Mouse (Mus musculus): ENCODE results near the gene Chia1. TPM values are rescaled to one million over a fixed set of nuclear protein-coding genes. Genes with fewer than 3 reads are reported as not detected.
"Not testable (repeated sequence)": the region's sequence is repeated elsewhere in the genome, so short reads cannot be mapped to it uniquely, and the experiment has no call there.

The Chia1 gene
- polyA plus RNA-seq (2014; fragmentation: Nextera tagmentation; extraction: Ambion mirVana): 0.12 and 0.19 TPM in 2 replicates

- Histone ChIP-seq H3K36me3 (ENCODE audit: control insufficient read depth, insufficient read depth, low read length) (no peaks in the 10 kb centered on the region), H3K9me3 (ENCODE audit: control insufficient read depth, low read length) (no peaks in the 10 kb centered on the region), H3K4me2 (ENCODE audit: low read length) (no peak within 1 kb of the TSS), H3K27ac (replicated peaks in 1 of 2; ENCODE audit: control insufficient read depth in 1 of 2, insufficient read depth in 1 of 2, low read depth in 2 of 2, low read length in 2 of 2) (no peak within 1 kb of the TSS), H3K4me3 (ENCODE audit: control insufficient read depth in 1 of 2, insufficient read depth in 1 of 2, low read depth in 1 of 2, low read length in 2 of 2) (no peak within 1 kb of the TSS), H3K9ac (ENCODE audit: low read length) (no peak within 1 kb of the TSS), H3K4me1 (ENCODE audit: control insufficient read depth in 2 of 2, insufficient read depth in 2 of 2, low read length in 2 of 2) (no peaks in the 10 kb centered on the region), H3K27me3 (ENCODE audit: control insufficient read depth, insufficient read depth, low read length) (no peaks in the 10 kb centered on the region)
- 79% methylated on average over 3 of the region's 3 CpGs for WGBS
- ATAC-seq (ENCODE audit: insufficient number of reproducible peaks, insufficient read depth, low FRiP score, low read depth): no peak
Observed at GRCm38 (mm10) chr3:106112929-106113328, at the start of gene Chia1. TSS of gene Chia1 (plus strand) at chr3:106113229.

- not testable (repeated sequence) for H3K9me3 ChIP-seq (ENCODE audit: control insufficient read depth, low read length); H3K36me3 ChIP-seq (ENCODE audit: control insufficient read depth, insufficient read depth, low read length); H3K9ac ChIP-seq (ENCODE audit: low read length); H3K4me3 ChIP-seq (ENCODE audit: control insufficient read depth in 1 of 2, insufficient read depth in 1 of 2, low read depth in 1 of 2, low read length in 2 of 2); H3K27me3 ChIP-seq (ENCODE audit: control insufficient read depth, insufficient read depth, low read length); H3K27ac ChIP-seq (replicated peaks in 1 of 2; ENCODE audit: control insufficient read depth in 1 of 2, insufficient read depth in 1 of 2, low read depth in 2 of 2, low read length in 2 of 2); ATAC-seq (ENCODE audit: insufficient number of reproducible peaks, insufficient read depth, low FRiP score, low read depth); H3K4me1 ChIP-seq (ENCODE audit: control insufficient read depth in 2 of 2, insufficient read depth in 2 of 2, low read length in 2 of 2); H3K4me2 ChIP-seq (ENCODE audit: low read length)
- WGBS: 27% methylated on average over 5 of the region's 5 CpGs
Observed at GRCm38 (mm10) chr3:106067707-106068106, 45.3 kb upstream of the Chia1 start.

DNA sequence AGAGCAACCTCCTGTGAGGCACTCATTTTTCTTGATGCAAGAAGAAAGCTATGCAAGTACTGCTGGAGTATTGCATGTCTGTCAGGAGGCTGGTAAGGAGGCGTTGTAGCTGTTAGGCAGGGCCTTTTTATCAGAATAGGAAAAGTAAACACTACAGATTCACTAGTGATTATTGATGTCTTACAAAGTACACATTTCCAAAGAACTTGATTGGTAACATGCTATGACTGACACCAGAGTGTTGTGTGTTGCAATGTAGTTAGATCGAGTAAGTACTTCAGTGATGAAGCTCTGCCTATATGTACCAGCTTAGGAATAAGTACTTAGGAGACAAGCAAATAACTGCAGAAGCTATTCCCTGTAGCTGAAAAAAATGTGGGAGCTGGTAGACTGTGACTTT is 42.0 kb upstream of the Chia1 start:
- H3K4me3 ChIP-seq (ENCODE audit: control insufficient read depth in 1 of 2, insufficient read depth in 1 of 2, low read depth in 1 of 2, low read length in 2 of 2): no peak overlapping the region
- no peak overlapping the region for H3K9ac ChIP-seq (ENCODE audit: low read length)
- WGBS: 70% methylated on average over 2 of the region's 2 CpGs
- no peaks in the 10 kb centered on the region for H3K27me3 ChIP-seq (ENCODE audit: control insufficient read depth, insufficient read depth, low read length)
- H3K27ac ChIP-seq (replicated peaks in 1 of 2; ENCODE audit: control insufficient read depth in 1 of 2, insufficient read depth in 1 of 2, low read depth in 2 of 2, low read length in 2 of 2): no peak overlapping the region
- ATAC-seq (ENCODE audit: insufficient number of reproducible peaks, insufficient read depth, low FRiP score, low read depth): no peak
- H3K36me3 ChIP-seq (ENCODE audit: control insufficient read depth, insufficient read depth, low read length): no peaks in the 10 kb centered on the region
- H3K9me3 ChIP-seq (ENCODE audit: control insufficient read depth, low read length): no peaks in the 10 kb centered on the region
- no peak overlapping the region for H3K4me2 ChIP-seq (ENCODE audit: low read length)
- no peaks in the 10 kb centered on the region for H3K4me1 ChIP-seq (ENCODE audit: control insufficient read depth in 2 of 2, insufficient read depth in 2 of 2, low read length in 2 of 2)

- H3K27ac ChIP-seq (replicated peaks in 1 of 2; ENCODE audit: control insufficient read depth in 1 of 2, insufficient read depth in 1 of 2, low read depth in 2 of 2, low read length in 2 of 2): no peak overlapping the region
- H3K4me2 ChIP-seq (ENCODE audit: low read length): no peak overlapping the region
- no peak overlapping the region for H3K4me3 ChIP-seq (ENCODE audit: control insufficient read depth in 1 of 2, insufficient read depth in 1 of 2, low read depth in 1 of 2, low read length in 2 of 2)
- WGBS: 47% methylated on average over 1 of the region's 1 CpGs
- no peak for ATAC-seq (ENCODE audit: insufficient number of reproducible peaks, insufficient read depth, low FRiP score, low read depth)
- no peaks in the 10 kb centered on the region for H3K9me3 ChIP-seq (ENCODE audit: control insufficient read depth, low read length)
- H3K4me1 ChIP-seq (ENCODE audit: control insufficient read depth in 2 of 2, insufficient read depth in 2 of 2, low read length in 2 of 2): no peaks in the 10 kb centered on the region
- no peaks in the 10 kb centered on the region for H3K27me3 ChIP-seq (ENCODE audit: control insufficient read depth, insufficient read depth, low read length)
- no peaks in the 10 kb centered on the region for H3K36me3 ChIP-seq (ENCODE audit: control insufficient read depth, insufficient read depth, low read length)
- no peak overlapping the region for H3K9ac ChIP-seq (ENCODE audit: low read length)
Observed at GRCm38 (mm10) chr3:106074824-106075223, 38.2 kb upstream of the Chia1 start.

- H3K4me2 ChIP-seq (ENCODE audit: low read length): no peak overlapping the region
- no peaks in the 10 kb centered on the region for H3K27me3 ChIP-seq (ENCODE audit: control insufficient read depth, insufficient read depth, low read length)
- peaks cover 35% of the 10 kb centered on the region for H3K9me3 ChIP-seq (ENCODE audit: control insufficient read depth, low read length)
- no peaks in the 10 kb centered on the region for H3K4me1 ChIP-seq (ENCODE audit: control insufficient read depth in 2 of 2, insufficient read depth in 2 of 2, low read length in 2 of 2)
- ATAC-seq (ENCODE audit: insufficient number of reproducible peaks, insufficient read depth, low FRiP score, low read depth): no peak
- no peaks in the 10 kb centered on the region for H3K36me3 ChIP-seq (ENCODE audit: control insufficient read depth, insufficient read depth, low read length)
- H3K27ac ChIP-seq (replicated peaks in 1 of 2; ENCODE audit: control insufficient read depth in 1 of 2, insufficient read depth in 1 of 2, low read depth in 2 of 2, low read length in 2 of 2): no peak overlapping the region
- no peak overlapping the region for H3K9ac ChIP-seq (ENCODE audit: low read length)
- no peak overlapping the region for H3K4me3 ChIP-seq (ENCODE audit: control insufficient read depth in 1 of 2, insufficient read depth in 1 of 2, low read depth in 1 of 2, low read length in 2 of 2)
Observed at GRCm38 (mm10) chr3:106126999-106127398, 14.0 kb downstream of the Chia1 start.

- no peaks in the 10 kb centered on the region for H3K4me1 ChIP-seq (ENCODE audit: control insufficient read depth in 2 of 2, insufficient read depth in 2 of 2, low read length in 2 of 2)
- H3K9me3 ChIP-seq (ENCODE audit: control insufficient read depth, low read length): peaks cover 25% of the 10 kb centered on the region
- H3K27ac ChIP-seq (replicated peaks in 1 of 2; ENCODE audit: control insufficient read depth in 1 of 2, insufficient read depth in 1 of 2, low read depth in 2 of 2, low read length in 2 of 2): no peak overlapping the region
- H3K4me2 ChIP-seq (ENCODE audit: low read length): no peak overlapping the region
- ATAC-seq (ENCODE audit: insufficient number of reproducible peaks, insufficient read depth, low FRiP score, low read depth): peak; percentile 52
- 71% methylated on average over 4 of the region's 4 CpGs for WGBS
- no peak overlapping the region for H3K9ac ChIP-seq (ENCODE audit: low read length)
- no peaks in the 10 kb centered on the region for H3K27me3 ChIP-seq (ENCODE audit: control insufficient read depth, insufficient read depth, low read length)
- H3K36me3 ChIP-seq (ENCODE audit: control insufficient read depth, insufficient read depth, low read length): no peaks in the 10 kb centered on the region
- H3K4me3 ChIP-seq (ENCODE audit: control insufficient read depth in 1 of 2, insufficient read depth in 1 of 2, low read depth in 1 of 2, low read length in 2 of 2): no peak overlapping the region
Observed at GRCm38 (mm10) chr3:106128807-106129493, 15.9 kb downstream of the Chia1 start.

DNA sequence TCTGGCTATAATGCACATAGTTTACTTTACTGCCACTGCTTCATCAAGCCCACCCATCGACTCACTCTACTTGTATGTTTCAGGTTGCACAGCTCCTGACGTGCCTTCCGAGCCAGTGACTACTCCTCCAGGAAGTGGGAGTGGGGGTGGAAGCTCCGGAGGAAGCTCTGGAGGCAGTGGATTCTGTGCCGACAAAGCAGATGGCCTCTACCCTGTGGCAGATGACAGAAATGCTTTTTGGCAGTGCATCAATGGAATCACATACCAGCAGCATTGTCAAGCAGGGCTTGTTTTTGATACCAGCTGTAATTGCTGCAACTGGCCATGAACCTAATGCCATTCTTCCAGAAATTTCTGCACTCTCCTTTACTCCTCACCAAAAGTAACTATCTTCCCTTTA is 18.7 kb downstream of the Chia1 start:
- Histone ChIP-seq H3K36me3 (ENCODE audit: control insufficient read depth, insufficient read depth, low read length) (no peaks in the 10 kb centered on the region), H3K9ac (ENCODE audit: low read length) (no peak overlapping the region), H3K4me3 (ENCODE audit: control insufficient read depth in 1 of 2, insufficient read depth in 1 of 2, low read depth in 1 of 2, low read length in 2 of 2) (no peak overlapping the region), H3K4me1 (ENCODE audit: control insufficient read depth in 2 of 2, insufficient read depth in 2 of 2, low read length in 2 of 2) (no peaks in the 10 kb centered on the region), H3K27ac (replicated peaks in 1 of 2; ENCODE audit: control insufficient read depth in 1 of 2, insufficient read depth in 1 of 2, low read depth in 2 of 2, low read length in 2 of 2) (no peak overlapping the region), H3K9me3 (ENCODE audit: control insufficient read depth, low read length) (peaks cover 19% of the 10 kb centered on the region), H3K4me2 (ENCODE audit: low read length) (no peak overlapping the region), H3K27me3 (ENCODE audit: control insufficient read depth, insufficient read depth, low read length) (no peaks in the 10 kb centered on the region)
- no peak for ATAC-seq (ENCODE audit: insufficient number of reproducible peaks, insufficient read depth, low FRiP score, low read depth)
- 56% methylated on average over 5 of the region's 5 CpGs for WGBS

GRCm38 (mm10) chr3:106144081-106144480 is 31.1 kb downstream of the Chia1 start:
- Histone ChIP-seq H3K4me1 (ENCODE audit: control insufficient read depth in 2 of 2, insufficient read depth in 2 of 2, low read length in 2 of 2) (no peaks in the 10 kb centered on the region), H3K9ac (ENCODE audit: low read length) (no peak overlapping the region), H3K27ac (replicated peaks in 1 of 2; ENCODE audit: control insufficient read depth in 1 of 2, insufficient read depth in 1 of 2, low read depth in 2 of 2, low read length in 2 of 2) (no peak overlapping the region), H3K27me3 (ENCODE audit: control insufficient read depth, insufficient read depth, low read length) (no peaks in the 10 kb centered on the region), H3K9me3 (ENCODE audit: control insufficient read depth, low read length) (peaks cover 22% of the 10 kb centered on the region), H3K36me3 (ENCODE audit: control insufficient read depth, insufficient read depth, low read length) (no peaks in the 10 kb centered on the region), H3K4me3 (ENCODE audit: control insufficient read depth in 1 of 2, insufficient read depth in 1 of 2, low read depth in 1 of 2, low read length in 2 of 2) (no peak overlapping the region), H3K4me2 (ENCODE audit: low read length) (no peak overlapping the region)
- ATAC-seq (ENCODE audit: insufficient number of reproducible peaks, insufficient read depth, low FRiP score, low read depth): no peak; the same call in 1 of the 2 replicates
- WGBS: 84% methylated on average over 10 of the region's 10 CpGs

All from heart, embryonic 14.5 days (tissue).